ENCODE assay signal across 14 mouse cellular contexts in the genomic region with DNA sequence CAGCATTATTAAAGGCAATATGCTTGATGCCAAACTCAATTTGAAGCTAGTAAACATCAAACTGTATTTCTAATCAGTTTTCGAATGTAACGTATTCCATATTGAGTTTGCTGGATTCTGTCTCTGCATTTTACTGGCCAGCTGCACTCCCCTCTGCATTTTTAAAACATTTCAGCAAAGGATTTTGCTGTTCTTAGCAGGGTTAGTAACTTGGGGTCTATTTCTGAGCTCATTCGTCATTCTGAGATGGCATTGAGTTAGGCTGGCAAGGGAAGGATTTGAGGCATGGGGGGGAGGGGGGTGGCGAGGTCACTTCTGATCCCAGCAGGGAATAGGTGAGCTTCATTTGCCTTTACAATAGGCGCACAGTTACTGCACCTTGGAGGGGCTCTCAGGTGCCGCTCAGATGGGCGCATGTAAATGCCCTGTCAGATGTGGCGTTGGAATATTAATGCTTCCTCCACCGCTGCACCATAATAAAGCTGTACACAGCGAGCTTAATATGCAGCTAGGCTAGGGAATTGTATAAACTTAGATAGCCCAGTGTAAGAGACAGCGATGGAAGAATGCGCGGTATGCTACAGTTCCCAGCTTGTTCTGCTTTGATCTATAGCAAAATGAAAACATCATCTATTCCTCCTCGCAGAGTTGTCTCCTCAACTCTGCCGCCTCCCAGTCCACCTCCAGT. TPM values are rescaled to one million over a fixed set of nuclear protein-coding genes. Genes with fewer than 3 reads are reported as not detected.
A peak's percentile ranks its signal among the peaks of the same experiment; 100 is the strongest.
DNase-seq lines count a peak whose midpoint lies in the region; ATAC-seq lines count a peak whose summit lies in the region.
"Had no signal": no experiment of that assay in that cellular context is flagged by ENCODE, and none has a peak within 500 bp of the region (broad histone marks: within the 10 kb centered on the region; RNA-seq: fewer than 3 reads in every experiment).

No protein-coding gene starts in this region.

- no peak for DNase-seq in liver, embryonic 11.5 days (ENCODE audit: low spot score)
- DNase-seq in frontal cortex, adult 2 months (ENCODE audit: extremely low spot score in 1 of 2, low spot score in 1 of 2): no peak
- no peak for DNase-seq in adrenal gland, adult 2 months
- DNase-seq: adrenal gland, postnatal 36 days; cerebellum, postnatal 25 days; lung, adult 2 months; spleen, adult 18-20 months had no signal

- H3K36me3 ChIP-seq in liver, embryonic 12.5 days: peaks cover 88% of the 10 kb centered on the region
- peaks cover 21% of the 10 kb centered on the region for H3K36me3 ChIP-seq in liver, embryonic 11.5 days (ENCODE audit: control insufficient read depth, insufficient read depth, low read length)
- H3K36me3 ChIP-seq in forebrain, embryonic 13.5 days (ENCODE audit: poor library complexity, severe bottlenecking): peaks cover 41% of the 10 kb centered on the region
- H3K36me3 ChIP-seq in limb, embryonic 13.5 days: peaks cover 46% of the 10 kb centered on the region
- H3K36me3 ChIP-seq in stomach, embryonic 14.5 days (ENCODE audit: control insufficient read depth, insufficient read depth, low read length): peaks cover 4% of the 10 kb centered on the region

- H3K27ac ChIP-seq in liver, embryonic 12.5 days: no peak overlapping the region
- no peak overlapping the region; the same call in 1 of the 2 replicates for H3K27ac ChIP-seq in liver, embryonic 11.5 days (ENCODE audit: low read depth, low read length)
- H3K27ac ChIP-seq in forebrain, embryonic 13.5 days: peak overlapping the region; percentile 68
- peak overlapping the region; percentile 39; the same call in 1 of the 2 replicates for H3K27ac ChIP-seq in limb, embryonic 13.5 days
- no peak overlapping the region for H3K27ac ChIP-seq in stomach, embryonic 14.5 days (ENCODE audit: low read length)

- H3K9me3 ChIP-seq in liver, embryonic 12.5 days (replicated peaks): no peaks in the 10 kb centered on the region
- no peaks in the 10 kb centered on the region for H3K9me3 ChIP-seq in liver, embryonic 11.5 days (ENCODE audit: control insufficient read depth, low read length)
- no peaks in the 10 kb centered on the region for H3K9me3 ChIP-seq in forebrain, embryonic 13.5 days (replicated peaks)
- H3K9me3 ChIP-seq in limb, embryonic 13.5 days: no peaks in the 10 kb centered on the region
- H3K9me3 ChIP-seq in stomach, embryonic 14.5 days (ENCODE audit: control insufficient read depth, low read depth, low read length): no peaks in the 10 kb centered on the region

- peak overlapping the region; percentile 6; the same call in 1 of the 2 replicates for H3K4me2 ChIP-seq in liver, embryonic 12.5 days
- no peak overlapping the region for H3K4me2 ChIP-seq in liver, embryonic 11.5 days
- peak overlapping the region; percentile 57 for H3K4me2 ChIP-seq in forebrain, embryonic 13.5 days
- peak overlapping the region; percentile 50 for H3K4me2 ChIP-seq in limb, embryonic 13.5 days (replicated peaks)
- H3K4me2 ChIP-seq in stomach, embryonic 14.5 days (replicated peaks; ENCODE audit: low read depth, low read length): peak overlapping the region; percentile 28; the same call in 1 of the 2 replicates

- no peak overlapping the region for H3K4me3 ChIP-seq in liver, embryonic 12.5 days
- H3K4me3 ChIP-seq in liver, embryonic 11.5 days (ENCODE audit: low read depth, low read length): no peak overlapping the region
- H3K4me3 ChIP-seq in forebrain, embryonic 13.5 days: peak overlapping the region; percentile 25
- H3K4me3 ChIP-seq in limb, embryonic 13.5 days: peak overlapping the region; percentile 11
- no peak overlapping the region for H3K4me3 ChIP-seq in stomach, embryonic 14.5 days (ENCODE audit: low read depth, low read length)

- no peak for ATAC-seq in liver, embryonic 12.5 days
- ATAC-seq in liver, embryonic 11.5 days (replicated peaks; ENCODE audit: low FRiP score): no peak
- no peak for ATAC-seq in forebrain, embryonic 13.5 days
- ATAC-seq in limb, embryonic 13.5 days (ENCODE audit: low FRiP score, low read depth): no peak
- peak; percentile 59; the same call in 1 of the 2 replicates for ATAC-seq in stomach, embryonic 14.5 days (ENCODE audit: insufficient number of reproducible peaks, insufficient read depth, low FRiP score, low read depth)
- ATAC-seq: inflammation-experienced regulatory T-cells, adult 6 months had no signal

- 71% methylated on average over 15 of the region's 15 CpGs for WGBS in liver, embryonic 12.5 days (ENCODE audit: insufficient replicate concordance)
- WGBS in liver, embryonic 11.5 days: 59% methylated on average over 15 of the region's 15 CpGs
- WGBS in forebrain, embryonic 13.5 days: 20% methylated on average over 15 of the region's 15 CpGs
- WGBS in limb, embryonic 13.5 days: 26% methylated on average over 15 of the region's 15 CpGs
- whole genome bisulfite sequencing in stomach, embryonic 14.5 days: 20% methylated on average over 15 of the region's 15 CpGs

- no peak overlapping the region for H3K9ac ChIP-seq in liver, embryonic 12.5 days
- no peak overlapping the region for H3K9ac ChIP-seq in liver, embryonic 11.5 days (ENCODE audit: low read depth, low read length)
- peak overlapping the region; percentile 56 for H3K9ac ChIP-seq in forebrain, embryonic 13.5 days
- no peak overlapping the region for H3K9ac ChIP-seq in limb, embryonic 13.5 days
- no peak overlapping the region for H3K9ac ChIP-seq in stomach, embryonic 14.5 days (replicated peaks; ENCODE audit: low read depth, low read length)

- H3K27me3 ChIP-seq in liver, embryonic 12.5 days (replicated peaks): no peaks in the 10 kb centered on the region
- no peaks in the 10 kb centered on the region for H3K27me3 ChIP-seq in liver, embryonic 11.5 days (replicated peaks; ENCODE audit: control insufficient read depth, insufficient read depth, low read length)
- no peaks in the 10 kb centered on the region for H3K27me3 ChIP-seq in forebrain, embryonic 13.5 days
- H3K27me3 ChIP-seq in limb, embryonic 13.5 days: no peaks in the 10 kb centered on the region
- no peaks in the 10 kb centered on the region for H3K27me3 ChIP-seq in stomach, embryonic 14.5 days (ENCODE audit: control insufficient read depth, insufficient read depth, low read length)

- peaks cover 64% of the 10 kb centered on the region for H3K4me1 ChIP-seq in liver, embryonic 12.5 days
- peaks cover 39% of the 10 kb centered on the region for H3K4me1 ChIP-seq in liver, embryonic 11.5 days (replicated peaks; ENCODE audit: control insufficient read depth, insufficient read depth, low read length)
- peaks cover 97% of the 10 kb centered on the region for H3K4me1 ChIP-seq in forebrain, embryonic 13.5 days
- H3K4me1 ChIP-seq in limb, embryonic 13.5 days: peaks cover 85% of the 10 kb centered on the region
- peaks cover 35% of the 10 kb centered on the region for H3K4me1 ChIP-seq in stomach, embryonic 14.5 days (ENCODE audit: control insufficient read depth, insufficient read depth, low read length)

RNA-seq across cellular contexts. Expression of a gene that starts 13.7 kb away (rescaled TPM):
- 53.4 and 53.5 TPM in 2 replicates for polyA plus RNA-seq in liver, embryonic 12.5 days (2016; fragmentation: Nextera tagmentation; extraction: Ambion mirVana)
- 92.2 and 95.4 TPM in 2 replicates for polyA plus RNA-seq in liver, embryonic 11.5 days (2014; fragmentation: Nextera tagmentation; extraction: Ambion mirVana)
- 159 and 161 TPM in 2 replicates for polyA plus RNA-seq in forebrain, embryonic 13.5 days (2015; fragmentation: Nextera tagmentation; extraction: Ambion mirVana)
- polyA plus RNA-seq in limb, embryonic 13.5 days (2015; fragmentation: Nextera tagmentation; extraction: Ambion mirVana): 76.6 and 82.3 TPM in 2 replicates
- 40.0 and 40.8 TPM in 2 replicates for polyA plus RNA-seq in stomach, embryonic 14.5 days (2014; fragmentation: Nextera tagmentation; extraction: Ambion mirVana)
- 79.7 and 81.5 TPM in 2 replicates for polyA plus RNA-seq in frontal cortex, adult 2 months (2012; rRNA removed)
- 1 to 10 TPM; 4.3 to 5.9 TPM for total RNA-seq in adrenal gland, adult 2 months (2021)
- 0.80 and 0.81 TPM in 2 replicates for polyA plus RNA-seq in adrenal gland, adult 2 months (2012; rRNA removed)

RNA-seq across cellular contexts. Expression of a gene that starts 16.7 kb away (rescaled TPM):
- not detected in 2 replicates for polyA plus RNA-seq in liver, embryonic 12.5 days (2016; fragmentation: Nextera tagmentation; extraction: Ambion mirVana)
- not detected in 2 replicates for polyA plus RNA-seq in liver, embryonic 11.5 days (2014; fragmentation: Nextera tagmentation; extraction: Ambion mirVana)
- not detected in 2 replicates for polyA plus RNA-seq in forebrain, embryonic 13.5 days (2015; fragmentation: Nextera tagmentation; extraction: Ambion mirVana)
- polyA plus RNA-seq in limb, embryonic 13.5 days (2015; fragmentation: Nextera tagmentation; extraction: Ambion mirVana): not detected in 2 replicates
- not detected in 2 replicates for polyA plus RNA-seq in stomach, embryonic 14.5 days (2014; fragmentation: Nextera tagmentation; extraction: Ambion mirVana)
- polyA plus RNA-seq in frontal cortex, adult 2 months (2012; rRNA removed): 1.2 and 1.8 TPM in 2 replicates
- not detected for total RNA-seq in adrenal gland, adult 2 months (2021)
- polyA plus RNA-seq in adrenal gland, adult 2 months (2012; rRNA removed): not detected in 2 replicates
- total RNA-seq: adrenal gland, postnatal 36 days; neutrophil, adult 5-6 weeks had no signal
- polyA plus RNA-seq: inflammation-experienced regulatory T-cells, adult 6 months; lung, adult 2 months; urinary bladder, adult 2 months had no signal

Comparison
In these comparisons a context has a peak if more than half of its experiments do, and no peak if none do; other contexts are left out.
1. H3K27ac ChIP-seq: peak in forebrain, embryonic 13.5 days (single experiment) and limb, embryonic 13.5 days (single experiment); none in liver, embryonic 12.5 days (single experiment), liver, embryonic 11.5 days (single experiment) and stomach, embryonic 14.5 days (single experiment).
2. H3K4me3 ChIP-seq: peak in forebrain, embryonic 13.5 days (single experiment) and limb, embryonic 13.5 days (single experiment); none in liver, embryonic 12.5 days (single experiment), liver, embryonic 11.5 days (single experiment) and stomach, embryonic 14.5 days (single experiment).
3. RNA of a gene that starts 13.7 kb away (polyA plus RNA-seq): 159 to 161 TPM in forebrain, embryonic 13.5 days, 92.2 to 95.4 TPM in liver, embryonic 11.5 days, 79.7 to 81.5 TPM in frontal cortex, adult 2 months, 76.6 to 82.3 TPM in limb, embryonic 13.5 days, 53.4 to 53.5 TPM in liver, embryonic 12.5 days and 40.0 to 40.8 TPM in stomach, embryonic 14.5 days; 0.80 to 0.81 TPM in adrenal gland, adult 2 months; every median in the first group is over 10 times any median in the second.